Mouse (Mus musculus): ENCODE data around the gene Micu1.

Micu1 gene

DNA sequence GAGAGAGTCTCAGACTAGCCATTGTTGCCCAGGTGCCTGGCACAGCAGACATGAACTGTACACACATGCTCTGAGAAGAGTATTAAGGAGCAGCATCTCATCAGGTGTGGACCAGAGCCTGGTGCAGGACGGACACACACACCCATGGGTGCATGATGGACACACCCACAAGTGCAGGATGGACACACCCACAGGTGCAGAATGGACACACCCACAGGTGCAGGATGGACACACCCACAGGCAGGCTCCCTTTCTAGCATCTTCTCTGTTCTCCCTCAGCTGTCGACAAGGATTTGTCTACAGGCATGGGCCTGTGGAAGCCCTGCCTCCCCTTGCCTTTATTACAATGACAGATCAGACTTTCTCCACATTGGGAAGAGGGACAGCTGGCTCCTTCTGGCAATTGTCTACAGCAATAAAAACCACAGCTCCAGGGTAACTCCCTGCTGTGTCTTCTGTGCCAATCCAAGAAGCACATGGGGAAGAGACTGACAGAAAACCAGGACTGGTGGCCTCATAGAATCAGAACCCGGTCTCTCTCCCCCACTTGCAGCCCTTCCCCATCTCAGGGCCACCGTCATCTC is 107.8 kb downstream of the Micu1 start:
- DNase-seq (ENCODE audit: low spot score), result no peak

DNA sequence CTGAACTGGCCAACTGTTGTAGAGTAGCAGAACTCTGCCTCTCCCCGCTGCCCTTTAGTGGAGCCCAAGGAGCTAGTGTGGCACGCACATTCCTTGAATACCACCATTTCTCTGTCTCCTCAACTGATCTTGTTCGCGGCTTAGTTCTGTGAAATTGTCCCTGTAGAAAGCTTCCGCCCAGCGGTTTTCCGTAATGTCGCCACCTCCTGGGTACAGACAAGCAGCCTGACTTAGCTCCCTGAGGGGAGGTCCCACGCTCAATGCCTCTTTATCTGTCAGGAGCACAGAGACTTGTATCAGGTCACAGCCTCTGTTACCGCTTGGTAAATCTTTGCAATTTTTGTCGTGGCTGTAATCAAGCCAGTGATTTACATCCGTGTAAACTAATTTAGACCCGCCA is 110.7 kb downstream of the Micu1 start:
- no peak for DNase-seq (ENCODE audit: low spot score)

DNA sequence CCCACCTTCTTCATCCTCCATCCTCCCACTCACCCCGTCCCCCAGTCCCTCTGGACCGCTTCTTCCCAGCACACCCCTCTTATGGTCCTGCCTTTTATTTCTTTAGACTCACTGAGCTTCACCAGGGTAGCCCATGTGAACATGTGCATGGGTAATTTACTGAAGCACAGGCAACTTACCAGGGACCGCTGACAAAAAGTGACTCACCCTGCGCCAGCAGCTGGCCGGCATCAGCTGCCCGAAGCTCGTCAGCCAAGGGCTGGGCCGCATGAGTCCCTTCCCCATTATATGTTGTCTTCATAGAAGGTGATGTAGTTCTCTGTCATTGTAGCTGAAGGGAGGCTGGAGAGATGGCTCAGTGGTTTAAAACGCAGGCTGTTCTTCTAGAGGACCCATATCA is 111.5 kb downstream of the Micu1 start:
- no peak for DNase-seq (ENCODE audit: low spot score)

DNA sequence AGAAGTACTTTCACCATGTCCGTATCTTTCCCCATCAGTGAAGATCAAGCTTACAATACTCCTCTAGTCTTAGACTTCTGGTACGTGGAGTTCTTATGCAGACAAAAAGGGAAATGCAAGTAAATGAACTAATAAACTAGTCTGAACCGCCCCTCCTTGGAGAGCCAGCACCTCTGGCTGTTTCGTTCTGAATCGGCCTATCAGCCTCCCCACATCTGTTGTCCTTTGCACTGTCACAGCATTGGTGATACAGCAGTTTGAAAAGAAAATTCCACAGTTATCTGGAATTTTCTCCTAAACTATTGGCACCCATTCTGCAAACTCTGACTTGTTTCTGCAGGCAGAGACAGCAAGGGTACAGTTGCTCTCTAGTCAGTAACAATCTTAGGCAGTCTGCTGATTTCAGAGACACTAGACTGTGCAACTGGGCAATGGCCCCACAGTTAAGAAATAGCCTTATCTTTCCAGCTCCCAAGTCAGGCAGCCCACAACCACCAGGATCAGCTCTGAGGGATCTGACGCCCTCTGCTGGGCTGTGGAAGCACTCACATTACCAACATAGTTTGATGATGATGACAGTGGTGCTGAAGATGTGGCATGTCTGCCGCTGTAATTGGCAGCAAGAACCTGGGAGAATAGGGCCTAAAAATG is 112.4 kb downstream of the Micu1 start:
- no peak for DNase-seq (ENCODE audit: low spot score)

DNA sequence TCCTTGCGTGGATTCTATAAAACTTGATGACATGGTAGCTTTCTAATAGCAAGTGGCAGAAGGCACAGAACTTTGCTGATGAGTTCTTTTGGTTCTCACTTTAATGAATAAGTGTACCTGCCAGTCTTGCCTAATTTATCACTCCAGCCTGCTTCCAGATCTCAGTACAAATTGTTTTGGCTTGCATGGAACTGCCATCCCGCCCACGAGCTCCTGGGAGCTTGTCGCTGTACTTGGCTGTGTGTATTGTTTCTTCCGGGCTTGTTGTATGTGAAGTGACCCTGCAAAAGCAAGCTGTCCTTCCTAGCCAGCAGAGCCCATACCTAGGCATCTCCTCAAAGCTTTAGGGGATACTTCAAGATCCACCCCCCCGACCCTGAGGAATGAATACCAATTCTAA is 114.3 kb downstream of the Micu1 start:
- no peak for DNase-seq (ENCODE audit: low spot score)

DNA sequence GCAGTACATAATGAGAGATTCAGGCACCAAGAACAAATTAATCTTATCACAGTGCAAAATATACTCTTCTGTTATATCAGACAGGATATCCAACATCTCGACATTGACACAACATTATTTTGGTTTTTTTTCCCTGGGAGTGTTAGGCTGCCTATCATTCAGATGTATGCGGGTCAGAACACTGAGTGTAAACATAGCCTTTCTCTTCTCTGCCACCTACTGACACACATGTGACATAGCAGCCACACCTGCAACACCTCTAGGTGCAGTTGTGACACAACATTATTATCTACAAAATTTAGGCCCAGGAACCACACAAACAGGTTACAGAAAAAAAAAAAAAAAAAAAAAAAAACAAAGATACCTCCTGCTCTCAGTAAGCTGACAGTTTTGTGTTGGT is 115.3 kb downstream of the Micu1 start:
- no peak for DNase-seq (ENCODE audit: low spot score)

DNA sequence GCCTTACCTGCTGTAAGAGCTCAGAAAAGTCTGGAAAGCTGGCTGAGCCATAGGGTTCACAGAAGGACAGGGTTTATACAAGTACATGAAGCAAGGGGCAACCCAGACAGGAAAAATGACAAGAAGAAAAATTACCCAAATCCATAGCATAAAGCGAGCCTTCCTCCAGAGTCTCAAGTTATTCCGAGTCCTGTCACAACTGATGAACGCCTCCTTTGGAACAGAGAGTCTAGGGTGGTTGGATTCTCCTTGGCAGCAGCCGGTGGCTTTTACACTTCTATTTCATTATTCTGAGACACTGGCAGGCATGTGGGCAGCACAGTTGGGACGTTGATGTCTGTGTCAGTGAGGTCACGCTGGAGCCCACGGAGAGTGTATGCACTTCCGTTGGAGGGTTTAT is 115.7 kb downstream of the Micu1 start:
- no peak for DNase-seq (ENCODE audit: low spot score)

DNA sequence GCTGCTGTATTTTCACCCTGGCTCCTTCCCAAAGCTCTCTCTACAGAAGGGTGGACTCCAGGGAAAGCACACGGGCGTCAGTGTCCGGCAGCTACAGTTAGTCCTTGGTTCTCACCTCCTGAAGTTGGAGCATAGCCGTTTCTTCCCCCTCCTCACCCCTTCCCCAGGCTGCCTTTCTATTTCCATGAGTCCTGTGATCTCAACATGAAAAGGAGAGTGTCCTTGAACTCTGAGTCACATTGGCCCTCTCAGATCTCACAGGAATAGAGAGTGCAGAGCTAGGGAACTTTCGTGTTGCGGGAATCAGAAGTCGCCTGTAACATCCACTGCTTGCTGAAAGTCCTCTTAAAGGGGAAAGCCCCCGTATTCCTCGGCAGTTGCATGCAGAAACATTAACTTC is 116.9 kb downstream of the Micu1 start:
- DNase-seq (ENCODE audit: low spot score), result no peak

DNA sequence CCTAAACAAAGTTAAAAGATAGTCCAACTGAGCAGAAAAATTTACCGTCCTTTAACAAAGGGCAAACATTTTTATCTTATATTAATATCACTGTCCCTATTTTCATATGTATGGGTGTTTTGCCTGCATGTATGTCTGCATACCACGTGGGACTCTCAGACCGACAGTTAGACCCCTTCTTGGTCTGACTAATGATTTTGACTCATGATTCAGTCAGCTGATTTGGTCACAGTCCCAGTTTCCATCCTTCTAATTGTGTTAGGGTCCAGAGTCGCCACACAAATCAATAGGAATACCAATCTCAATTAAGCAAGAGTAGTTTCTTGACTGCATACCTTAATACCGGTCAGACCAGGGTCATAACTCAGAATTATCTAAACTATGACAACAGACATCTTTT is 118.6 kb downstream of the Micu1 start:
- no peak for DNase-seq (ENCODE audit: low spot score)

DNA sequence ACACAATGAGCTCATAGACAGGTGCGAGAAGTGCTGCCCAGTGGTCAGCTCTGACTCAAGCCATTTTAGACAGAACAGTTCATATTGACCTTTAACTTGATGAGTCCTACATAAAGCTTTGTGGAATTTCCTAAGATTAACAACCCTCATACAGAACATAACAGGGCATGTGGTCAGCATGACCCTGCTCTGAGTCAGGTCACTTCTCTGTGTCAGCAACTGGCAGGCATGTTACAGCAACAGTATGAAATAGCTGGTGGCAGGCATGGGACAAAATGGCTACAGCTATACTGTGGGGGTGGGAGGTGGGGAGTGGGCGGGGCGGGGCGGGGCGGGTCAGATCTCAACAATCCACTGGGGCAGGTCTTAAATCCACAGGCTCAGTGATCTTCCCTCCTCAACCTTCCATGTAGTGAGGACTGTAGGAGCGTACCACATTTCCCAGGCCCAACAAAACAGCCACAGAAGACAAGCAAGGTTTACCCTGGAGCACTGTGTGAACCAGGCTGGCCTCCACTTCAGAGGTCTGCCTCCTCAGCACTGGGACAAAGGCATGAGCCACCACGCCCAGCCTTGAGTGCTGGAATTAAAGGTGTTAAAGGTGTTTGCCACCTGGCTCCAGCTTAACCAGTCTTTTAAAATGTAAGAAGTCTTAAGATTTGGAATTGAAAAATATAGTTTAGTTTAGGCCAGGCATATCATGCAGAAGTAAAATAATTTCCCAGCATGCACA is 119.2 kb downstream of the Micu1 start:
- DNase-seq (ENCODE audit: low spot score), result no peak

DNA sequence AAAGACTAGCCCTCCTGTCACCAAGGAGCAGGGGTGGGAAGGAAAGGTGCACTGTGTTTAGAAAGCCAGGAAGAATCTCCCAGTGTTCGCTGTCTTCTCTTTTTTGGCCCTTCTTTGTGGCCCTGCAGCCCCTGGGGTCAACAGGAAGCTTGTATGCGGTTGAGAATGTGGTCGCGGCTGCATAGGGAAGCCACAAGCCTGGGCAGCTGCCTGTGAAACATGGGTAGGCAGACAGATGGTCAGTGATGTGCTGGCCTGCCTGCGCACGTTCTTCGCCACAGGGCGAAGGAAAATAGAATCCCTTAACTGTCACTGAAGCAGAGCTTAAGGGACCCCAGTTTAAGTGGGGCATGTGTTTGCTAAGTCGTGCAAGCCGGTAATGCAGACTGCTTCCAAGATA is 120.6 kb downstream of the Micu1 start:
- DNase-seq (ENCODE audit: low spot score), result no peak

DNA sequence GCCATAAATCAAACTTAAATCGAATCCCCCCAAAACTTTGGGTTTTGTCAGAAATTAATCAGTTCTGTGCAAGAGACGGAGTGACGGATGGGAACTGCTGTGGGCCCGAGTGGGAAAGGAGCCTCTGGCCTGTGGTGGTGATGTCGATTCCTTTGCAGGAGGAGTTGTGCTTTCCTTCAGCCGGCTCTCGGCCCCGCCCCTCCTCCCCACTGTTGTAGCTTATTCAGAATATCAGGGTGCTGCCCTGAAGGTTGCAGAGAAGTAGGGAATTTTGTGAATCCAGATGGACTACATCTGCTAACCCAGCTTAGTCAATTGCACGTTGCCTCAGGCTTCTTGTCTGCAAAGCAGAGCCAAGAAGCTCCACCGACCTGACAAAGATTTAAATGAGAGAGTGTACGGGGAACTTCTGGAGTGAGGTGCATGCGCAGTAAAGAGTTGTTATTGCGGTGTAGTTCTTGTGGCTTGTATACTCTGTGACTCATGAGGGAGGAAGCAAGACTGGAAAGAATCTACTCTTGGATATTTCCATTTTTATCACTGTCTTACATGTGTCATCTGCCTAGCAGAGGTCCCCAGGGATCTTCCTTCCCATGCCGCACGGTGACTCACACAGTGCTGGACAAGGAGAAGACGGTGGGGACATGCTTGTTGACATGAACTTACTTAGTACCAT is 123.0 kb downstream of the Micu1 start:
- no peak for DNase-seq (ENCODE audit: low spot score)

DNA sequence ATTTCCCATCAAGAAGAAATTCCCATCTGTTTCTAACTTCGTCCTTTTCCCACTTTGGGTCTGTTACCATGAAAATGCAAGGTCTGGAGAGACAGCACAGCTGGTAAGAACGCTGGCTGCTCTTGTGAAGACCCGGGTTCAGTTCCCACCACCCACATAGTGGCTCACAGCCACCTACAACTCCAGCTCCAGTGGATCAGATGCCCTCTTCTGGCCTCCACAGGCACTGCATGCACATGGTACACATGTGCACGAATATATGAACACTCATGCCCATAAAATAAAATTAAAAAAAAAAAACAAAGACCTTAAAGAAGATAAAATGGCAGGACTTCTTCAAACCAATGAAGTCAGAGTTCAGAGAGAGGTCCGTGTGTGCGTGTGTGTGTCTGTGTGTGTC is 127.6 kb downstream of the Micu1 start:
- no peak for DNase-seq (ENCODE audit: low spot score)

DNA sequence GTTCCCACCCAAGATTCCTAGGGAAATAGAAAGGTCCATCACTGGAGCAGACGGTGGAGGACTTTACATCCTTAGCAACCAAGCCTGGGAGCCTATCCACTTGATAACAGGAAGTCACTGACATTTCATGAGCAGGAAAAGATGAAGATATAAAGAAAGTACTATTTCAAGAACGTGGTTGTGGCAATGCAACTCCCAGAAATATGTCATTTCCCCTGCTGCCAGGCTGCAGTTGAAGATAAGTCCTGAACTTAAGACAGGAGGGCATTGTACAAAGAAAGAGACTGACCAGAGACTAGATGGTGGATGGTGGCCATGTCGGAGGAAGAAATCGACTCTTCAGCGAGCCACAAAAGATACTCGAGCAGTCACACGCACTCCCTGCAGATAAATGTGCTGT is 129.7 kb downstream of the Micu1 start:
- DNase-seq (ENCODE audit: low spot score), result no peak

DNA sequence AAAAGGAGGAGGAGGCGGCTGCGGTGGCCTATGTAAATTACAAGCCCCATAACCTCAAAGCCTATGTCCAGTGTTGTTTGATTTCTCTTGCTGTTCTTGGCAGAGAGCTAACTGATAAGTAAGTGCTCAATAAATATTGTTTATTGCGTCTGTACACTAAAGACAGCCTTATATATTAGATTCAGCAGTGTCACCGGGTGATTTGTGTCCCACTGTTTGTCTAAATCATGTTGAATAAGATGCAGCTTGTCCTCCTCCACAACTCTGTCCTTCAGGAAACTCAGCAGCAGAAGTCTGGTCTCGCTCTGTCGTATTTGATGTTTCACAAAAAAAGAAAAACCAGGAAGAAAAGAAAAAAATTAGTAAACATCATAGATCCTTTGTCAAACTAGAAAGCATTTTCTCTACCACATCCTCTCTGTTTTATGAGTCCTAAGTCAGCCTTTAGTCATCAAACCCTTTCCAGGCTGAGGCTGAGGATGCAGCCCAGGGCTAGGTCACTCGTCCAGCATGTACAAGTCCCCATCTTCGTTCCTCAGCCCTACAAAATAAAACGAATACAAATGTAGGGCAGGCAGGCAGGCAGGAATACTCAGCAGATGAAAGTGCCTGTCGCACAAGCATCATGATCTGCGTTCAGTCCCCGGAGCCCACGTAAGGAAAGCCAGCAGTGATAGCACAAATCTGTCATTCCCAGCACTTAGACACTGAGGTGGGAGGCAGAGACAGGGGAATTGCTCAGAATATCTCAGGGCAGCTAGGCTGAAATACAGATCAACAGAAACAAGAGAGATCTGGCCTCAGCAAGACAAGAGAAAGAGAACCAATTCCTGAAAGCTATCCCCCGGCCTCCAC is 133.3 kb downstream of the Micu1 start:
- DNase-seq (ENCODE audit: low spot score), result no peak

DNA sequence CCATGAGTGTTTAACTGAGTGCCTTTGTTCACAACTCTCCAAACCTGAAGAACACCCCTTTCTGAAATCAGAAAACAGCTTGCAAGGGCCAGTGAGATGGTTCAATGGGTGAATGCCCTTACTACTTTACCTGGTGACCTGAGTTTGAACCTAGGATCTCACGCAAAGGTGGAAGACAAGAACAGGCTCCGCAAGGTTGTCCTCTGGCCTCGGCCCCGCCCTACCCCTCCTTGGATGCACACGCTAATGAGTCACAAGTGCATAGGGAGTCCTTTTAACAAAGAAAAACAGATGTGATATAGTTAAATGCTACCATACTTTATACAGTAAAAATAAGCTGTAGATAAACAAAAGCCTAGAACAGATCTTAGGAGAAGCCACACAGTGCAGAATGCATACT is 135.2 kb downstream of the Micu1 start:
- no peak for DNase-seq (ENCODE audit: low spot score)

DNA sequence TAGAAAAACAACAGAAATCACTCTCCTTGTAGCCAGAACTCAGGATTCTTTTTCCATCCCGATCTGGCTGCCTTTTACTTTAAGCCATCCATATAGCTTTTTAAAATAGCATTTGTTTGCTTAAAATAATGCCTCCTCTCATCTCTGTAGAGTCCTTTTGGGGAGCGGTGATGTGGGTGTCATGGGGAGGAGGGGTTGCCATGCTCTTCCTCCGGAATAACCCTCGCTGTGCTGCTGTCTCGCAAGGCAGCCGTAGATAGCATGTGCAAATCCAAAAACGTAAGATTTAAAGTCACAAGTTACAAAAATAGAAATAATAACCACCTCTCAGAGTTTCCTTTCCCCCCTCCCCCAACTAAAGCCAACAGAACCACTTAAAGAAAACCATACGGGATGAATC is 139.2 kb downstream of the Micu1 start:
- DNase-seq (ENCODE audit: low spot score), result no peak

DNA sequence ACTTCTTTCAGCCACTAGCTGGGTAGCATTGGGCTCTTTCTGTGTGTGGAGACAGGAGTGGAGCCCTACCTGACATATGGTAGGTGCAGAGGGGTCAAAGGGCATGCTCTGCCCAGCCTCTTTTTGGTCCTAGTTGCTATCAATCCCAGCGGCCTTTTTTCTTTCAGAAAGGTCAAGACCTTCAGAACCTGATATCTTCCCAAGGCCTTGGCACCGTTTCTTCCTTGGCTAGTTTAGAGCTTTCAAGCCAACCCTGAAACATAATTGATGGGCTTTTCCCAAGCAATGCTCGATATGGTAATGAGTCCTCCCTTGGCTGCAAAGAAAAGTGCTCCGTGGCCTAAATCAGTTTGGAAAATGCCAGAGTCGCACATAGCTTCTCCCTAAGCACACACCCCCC is 140.8 kb downstream of the Micu1 start:
- DNase-seq (ENCODE audit: low spot score), result no peak

DNA sequence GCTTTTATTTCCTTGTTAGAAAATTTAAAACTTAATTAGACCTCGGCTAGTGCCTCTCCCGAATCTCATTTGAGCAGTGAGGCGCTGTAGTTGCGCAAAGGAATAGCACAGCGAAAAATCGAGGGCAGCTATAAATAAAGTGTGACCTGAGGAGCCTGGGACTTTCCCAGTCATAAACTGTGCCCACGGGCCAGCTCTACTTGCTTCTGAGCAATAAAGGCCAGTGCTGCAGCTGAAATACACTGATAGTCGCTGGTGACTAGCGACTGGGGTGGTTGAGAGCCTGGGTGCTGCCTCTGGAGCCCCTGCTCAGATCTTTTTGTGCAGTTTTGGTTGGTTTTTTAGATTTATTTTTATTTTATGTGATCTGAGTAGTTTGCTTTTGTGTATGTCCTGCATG is 142.4 kb downstream of the Micu1 start:
- DNase-seq (ENCODE audit: low spot score), result no peak

DNA sequence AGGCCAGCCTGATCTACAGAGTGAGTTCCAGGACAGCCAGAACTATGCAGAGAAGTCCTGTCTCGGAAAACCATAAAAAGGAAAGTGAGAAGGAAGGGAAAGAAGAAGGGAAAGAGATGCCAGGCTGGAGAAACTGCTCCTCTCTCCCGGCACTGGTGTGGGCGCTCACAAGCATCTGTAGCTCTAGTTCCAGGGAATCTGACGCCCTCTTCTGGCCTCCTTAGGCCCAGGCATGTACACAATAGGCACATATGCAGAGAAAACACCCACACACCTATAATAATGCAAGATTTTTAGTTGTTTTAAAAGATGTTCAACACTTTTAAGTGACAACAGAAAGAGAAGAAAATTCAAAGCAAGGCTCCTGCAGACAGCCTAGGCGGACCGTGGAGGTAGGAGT is 144.1 kb downstream of the Micu1 start:
- peak; percentile 41 for DNase-seq (ENCODE audit: low spot score)

DNA sequence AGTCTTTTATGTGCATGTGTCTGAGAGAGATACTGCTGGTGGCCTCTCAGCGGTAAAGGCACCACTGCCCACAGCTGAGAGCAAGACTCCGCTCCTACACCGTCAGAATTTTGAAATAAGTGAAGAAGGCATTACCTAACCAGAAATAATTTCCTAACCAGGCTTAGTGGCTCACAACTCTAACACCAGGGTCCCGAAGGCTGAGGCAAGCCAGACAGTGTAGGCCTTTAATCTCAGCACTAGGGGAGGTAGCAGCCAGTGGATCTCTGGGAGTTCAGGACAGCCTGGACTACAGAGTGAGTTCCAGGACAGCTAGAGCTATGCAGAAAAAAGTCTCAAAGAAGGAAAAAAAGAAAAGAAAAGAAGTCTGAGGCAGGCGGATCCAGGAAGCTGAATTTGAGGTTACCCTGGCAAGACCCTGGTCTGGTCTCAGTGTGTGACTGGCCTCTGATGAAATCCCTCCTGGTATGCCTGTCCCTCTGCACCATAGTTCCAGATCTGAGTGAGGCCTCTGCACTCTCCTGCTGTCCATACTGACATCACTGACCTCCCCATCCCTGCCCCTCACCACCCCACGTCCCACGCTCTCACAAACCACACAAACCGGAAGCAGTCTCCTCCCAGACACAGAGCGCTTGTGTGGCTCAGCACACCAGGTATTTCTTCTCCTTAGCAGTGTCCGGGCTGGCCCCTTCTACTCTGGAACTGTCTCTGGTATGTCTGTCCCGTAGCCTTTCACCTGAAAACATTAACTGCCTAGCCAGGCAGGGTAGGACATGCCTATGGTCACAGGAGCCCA is 146.0 kb downstream of the Micu1 start:
- no peak for DNase-seq (ENCODE audit: low spot score)

All from left cerebral cortex, adult 11 months (tissue).